Mouse (Mus musculus): Measurements from ENCODE around the gene Cdh7. TPM values are rescaled to one million over a fixed set of nuclear protein-coding genes. Genes with fewer than 3 reads are reported as not detected.

Gene Cdh7
- polyA plus RNA-seq (2014; fragmentation: Nextera tagmentation; extraction: Ambion mirVana), result 24.9 and 26.3 TPM in 2 replicates

GRCm38 (mm10) chr1:109982064-109982808 is at the start of gene Cdh7:
Cdh7 (plus strand) TSS chr1:109982431.
- H3K9ac ChIP-seq, result peak within 1 kb of the TSS; percentile 65
- peak within 1 kb of the TSS; percentile 62 for H3K4me3 ChIP-seq (replicated peaks; ENCODE audit: low read length)
- H3K9me3 ChIP-seq (ENCODE audit: control insufficient read depth, low read length), result no peaks in the 10 kb centered on the region
- H3K27ac ChIP-seq, result peak within 1 kb of the TSS; percentile 69
- H3K4me1 ChIP-seq (replicated peaks; ENCODE audit: control insufficient read depth, insufficient read depth, low read length), result 0 out of 2 replicates have a peak, but pooled peaks cover 6% of the 10 kb centered on the region
- WGBS, result under 1% methylated on average over 26 of the region's 35 CpGs
- no peaks in the 10 kb centered on the region for H3K27me3 ChIP-seq (ENCODE audit: control insufficient read depth, insufficient read depth, low read length)
- ATAC-seq (ENCODE audit: low FRiP score) (peak; percentile 89), DNase-seq (ENCODE audit: low spot score) (peak; percentile 49)
- no peaks in the 10 kb centered on the region for H3K36me3 ChIP-seq (replicated peaks; ENCODE audit: control insufficient read depth, insufficient read depth)
- H3K4me2 ChIP-seq (replicated peaks), result peak within 1 kb of the TSS; percentile 73

GRCm38 (mm10) chr1:109932674-109933073 is 49.6 kb upstream of the Cdh7 start:
- peak; percentile 65; the same call in 1 of the 2 replicates for ATAC-seq (ENCODE audit: low FRiP score)

GRCm38 (mm10) chr1:109948571-109948970 is 33.7 kb upstream of the Cdh7 start:
- peak; percentile 31 for DNase-seq (ENCODE audit: low spot score)
- WGBS, result 49% methylated on average over 2 of the region's 2 CpGs
- no peak overlapping the region for H3K9ac ChIP-seq
- no peak overlapping the region for H3K27ac ChIP-seq
- ATAC-seq (ENCODE audit: low FRiP score), result no peak
- no peaks in the 10 kb centered on the region for H3K27me3 ChIP-seq (ENCODE audit: control insufficient read depth, insufficient read depth, low read length)
- H3K36me3 ChIP-seq (replicated peaks; ENCODE audit: control insufficient read depth, insufficient read depth), result no peaks in the 10 kb centered on the region
- no peak overlapping the region for H3K4me2 ChIP-seq (replicated peaks)
- no peaks in the 10 kb centered on the region for H3K9me3 ChIP-seq (ENCODE audit: control insufficient read depth, low read length)
- H3K4me3 ChIP-seq (replicated peaks; ENCODE audit: low read length), result no peak overlapping the region
- no peaks in the 10 kb centered on the region for H3K4me1 ChIP-seq (replicated peaks; ENCODE audit: control insufficient read depth, insufficient read depth, low read length)

More at GRCm38 (mm10) chr1:109932674-109933073, 49.6 kb upstream of the Cdh7 start:
- Histone ChIP-seq H3K27me3 (ENCODE audit: control insufficient read depth, insufficient read depth, low read length) (no peaks in the 10 kb centered on the region), H3K9me3 (ENCODE audit: control insufficient read depth, low read length) (no peaks in the 10 kb centered on the region), H3K9ac (no peak overlapping the region), H3K27ac (no peak overlapping the region), H3K4me1 (replicated peaks; ENCODE audit: control insufficient read depth, insufficient read depth, low read length) (no peaks in the 10 kb centered on the region), H3K4me3 (replicated peaks; ENCODE audit: low read length) (no peak overlapping the region), H3K36me3 (replicated peaks; ENCODE audit: control insufficient read depth, insufficient read depth) (no peaks in the 10 kb centered on the region), H3K4me2 (replicated peaks) (no peak overlapping the region)
- 66% methylated on average over 3 of the region's 3 CpGs for WGBS
- peak; percentile 61 for DNase-seq (ENCODE audit: low spot score)

- Histone ChIP-seq H3K4me2 (replicated peaks) (no peak overlapping the region), H3K27me3 (ENCODE audit: control insufficient read depth, insufficient read depth, low read length) (no peaks in the 10 kb centered on the region), H3K9me3 (ENCODE audit: control insufficient read depth, low read length) (no peaks in the 10 kb centered on the region), H3K36me3 (replicated peaks; ENCODE audit: control insufficient read depth, insufficient read depth) (no peaks in the 10 kb centered on the region), H3K9ac (no peak overlapping the region), H3K4me1 (replicated peaks; ENCODE audit: control insufficient read depth, insufficient read depth, low read length) (no peaks in the 10 kb centered on the region; the same call in 1 of the 2 replicates), H3K27ac (no peak overlapping the region), H3K4me3 (replicated peaks; ENCODE audit: low read length) (no peak overlapping the region)
- no peak for DNase-seq (ENCODE audit: low spot score)
- ATAC-seq (ENCODE audit: low FRiP score), result no peak
- 44% methylated on average over 5 of the region's 5 CpGs for WGBS
Measured at GRCm38 (mm10) chr1:109971721-109972425, 10.4 kb upstream of the Cdh7 start.

GRCm38 (mm10) chr1:109972426-109973015 is 9.7 kb upstream of the Cdh7 start:
- no peak for DNase-seq (ENCODE audit: low spot score)

GRCm38 (mm10) chr1:109982809-109983536 is 742 bp downstream of the Cdh7 start:
- peak; percentile 50 for DNase-seq (ENCODE audit: low spot score)

More at GRCm38 (mm10) chr1:109972426-109973015, 9.7 kb upstream of the Cdh7 start:
- 53% methylated on average over 4 of the region's 4 CpGs for WGBS
- Histone ChIP-seq H3K4me1 (replicated peaks; ENCODE audit: control insufficient read depth, insufficient read depth, low read length) (no peaks in the 10 kb centered on the region; the same call in 1 of the 2 replicates), H3K4me2 (replicated peaks) (no peak overlapping the region), H3K27me3 (ENCODE audit: control insufficient read depth, insufficient read depth, low read length) (no peaks in the 10 kb centered on the region), H3K9ac (no peak overlapping the region), H3K27ac (no peak overlapping the region), H3K9me3 (ENCODE audit: control insufficient read depth, low read length) (no peaks in the 10 kb centered on the region), H3K4me3 (replicated peaks; ENCODE audit: low read length) (no peak overlapping the region), H3K36me3 (replicated peaks; ENCODE audit: control insufficient read depth, insufficient read depth) (no peaks in the 10 kb centered on the region)
- no peak for ATAC-seq (ENCODE audit: low FRiP score)

GRCm38 (mm10) chr1:109983537-109983912 is 1.3 kb downstream of the Cdh7 start:
- DNase-seq (ENCODE audit: low spot score), result no peak
- Histone ChIP-seq H3K4me3 (replicated peaks; ENCODE audit: low read length) (peak overlapping the region; percentile 62), H3K4me2 (replicated peaks) (peak overlapping the region; percentile 73), H3K27me3 (ENCODE audit: control insufficient read depth, insufficient read depth, low read length) (no peaks in the 10 kb centered on the region), H3K9me3 (ENCODE audit: control insufficient read depth, low read length) (no peaks in the 10 kb centered on the region), H3K9ac (peak overlapping the region; percentile 65), H3K27ac (peak overlapping the region; percentile 69), H3K4me1 (replicated peaks; ENCODE audit: control insufficient read depth, insufficient read depth, low read length) (0 out of 2 replicates have a peak, but pooled peaks cover 6% of the 10 kb centered on the region), H3K36me3 (replicated peaks; ENCODE audit: control insufficient read depth, insufficient read depth) (no peaks in the 10 kb centered on the region)
- no peak; the same call in 1 of the 2 replicates for ATAC-seq (ENCODE audit: low FRiP score)
- 12% methylated on average over 6 of the region's 6 CpGs for WGBS

More at GRCm38 (mm10) chr1:109982809-109983536, 742 bp downstream of the Cdh7 start:
- 0 out of 2 replicates have a peak, but pooled peaks cover 6% of the 10 kb centered on the region for H3K4me1 ChIP-seq (replicated peaks; ENCODE audit: control insufficient read depth, insufficient read depth, low read length)
- ATAC-seq (ENCODE audit: low FRiP score), result peak; percentile 89
- peak overlapping the region; percentile 73 for H3K4me2 ChIP-seq (replicated peaks)
- H3K9me3 ChIP-seq (ENCODE audit: control insufficient read depth, low read length), result no peaks in the 10 kb centered on the region
- H3K4me3 ChIP-seq (replicated peaks; ENCODE audit: low read length), result peak overlapping the region; percentile 62
- peak overlapping the region; percentile 65 for H3K9ac ChIP-seq
- WGBS, result under 1% methylated on average over 38 of the region's 38 CpGs
- H3K27ac ChIP-seq, result peak overlapping the region; percentile 69
- no peaks in the 10 kb centered on the region for H3K36me3 ChIP-seq (replicated peaks; ENCODE audit: control insufficient read depth, insufficient read depth)
- H3K27me3 ChIP-seq (ENCODE audit: control insufficient read depth, insufficient read depth, low read length), result no peaks in the 10 kb centered on the region

- Histone ChIP-seq H3K27ac (peak overlapping the region; percentile 29; the same call in 1 of the 2 replicates), H3K27me3 (ENCODE audit: control insufficient read depth, insufficient read depth, low read length) (no peaks in the 10 kb centered on the region), H3K4me3 (replicated peaks; ENCODE audit: low read length) (peak overlapping the region; percentile 62), H3K9me3 (ENCODE audit: control insufficient read depth, low read length) (no peaks in the 10 kb centered on the region), H3K4me2 (replicated peaks) (peak overlapping the region; percentile 40), H3K36me3 (replicated peaks; ENCODE audit: control insufficient read depth, insufficient read depth) (no peaks in the 10 kb centered on the region), H3K9ac (peak overlapping the region; percentile 49), H3K4me1 (replicated peaks; ENCODE audit: control insufficient read depth, insufficient read depth, low read length) (0 out of 2 replicates have a peak, but pooled peaks cover 6% of the 10 kb centered on the region)
- ATAC-seq (ENCODE audit: low FRiP score) (no peak), DNase-seq (ENCODE audit: low spot score) (no peak)
- 22% methylated on average over 3 of the region's 3 CpGs for WGBS
Measured at GRCm38 (mm10) chr1:109984776-109985175, 2.5 kb downstream of the Cdh7 start.

Measured in hindbrain, embryonic 14.5 days (tissue).